Mouse (Mus musculus): ENCODE results near the gene Hist1h4d.

Gene Hist1h4d

GRCm38 (mm10) chr13:23593051-23593770 is 11.8 kb downstream of the Hist1h4d start:
- peak; percentile 39 for DNase-seq (ENCODE audit: low spot score)

- DNase-seq (ENCODE audit: low spot score): no peak
Measured at GRCm38 (mm10) chr13:23595185-23595584, 13.8 kb downstream of the Hist1h4d start.

- peak; percentile 68 for DNase-seq (ENCODE audit: low spot score)
Measured at GRCm38 (mm10) chr13:23595622-23596372, 14.4 kb downstream of the Hist1h4d start.

GRCm38 (mm10) chr13:23597957-23598356 is 16.6 kb downstream of the Hist1h4d start:
- DNase-seq (ENCODE audit: low spot score): peak; percentile 90

GRCm38 (mm10) chr13:23603182-23603699 is 21.8 kb downstream of the Hist1h4d start:
- DNase-seq (ENCODE audit: low spot score): no peak

GRCm38 (mm10) chr13:23604452-23604851 is 23.1 kb downstream of the Hist1h4d start:
- no peak for DNase-seq (ENCODE audit: low spot score)

- DNase-seq (ENCODE audit: low spot score): no peak
Measured at GRCm38 (mm10) chr13:23605052-23605451, 23.7 kb downstream of the Hist1h4d start.

- DNase-seq (ENCODE audit: low spot score): peak; percentile 67
Measured at GRCm38 (mm10) chr13:23609209-23609608, 27.8 kb downstream of the Hist1h4d start.

GRCm38 (mm10) chr13:23609844-23610243 is 28.4 kb downstream of the Hist1h4d start:
- DNase-seq (ENCODE audit: low spot score): no peak

GRCm38 (mm10) chr13:23610393-23610792 is 29.0 kb downstream of the Hist1h4d start:
- DNase-seq (ENCODE audit: low spot score): no peak

- DNase-seq (ENCODE audit: low spot score): no peak
Measured at GRCm38 (mm10) chr13:23611638-23612037, 30.2 kb downstream of the Hist1h4d start.

- no peak for DNase-seq (ENCODE audit: low spot score)
Measured at GRCm38 (mm10) chr13:23620056-23620732, 38.8 kb downstream of the Hist1h4d start.

- peak; percentile 94 for DNase-seq (ENCODE audit: low spot score)
Measured at GRCm38 (mm10) chr13:23620733-23621531, 39.5 kb downstream of the Hist1h4d start, which contains the start of gene Hist1h2be. Gene Hist1h2be, minus strand, starts transcription at chr13:23621124.

GRCm38 (mm10) chr13:23621532-23622174 is 40.3 kb downstream of the Hist1h4d start:
- DNase-seq (ENCODE audit: low spot score): peak; percentile 89

- DNase-seq (ENCODE audit: low spot score): peak; percentile 87
Measured at GRCm38 (mm10) chr13:23622175-23622671, 40.8 kb downstream of the Hist1h4d start, which contains the start of gene Hist1h1e. Gene Hist1h1e, minus strand, starts transcription at chr13:23622558.

GRCm38 (mm10) chr13:23622861-23623450 is 41.6 kb downstream of the Hist1h4d start:
- peak; percentile 40 for DNase-seq (ENCODE audit: low spot score)

GRCm38 (mm10) chr13:23630653-23631052 is 49.3 kb downstream of the Hist1h4d start:
- no peak for DNase-seq (ENCODE audit: low spot score)

Measured in c-Kit-positive CD71-positive TER-119-positive erythroid progenitor cells, embryonic 14.5 days (primary cell).